Mouse (Mus musculus) spleen, adult 12 weeks (tissue): ENCODE results near the gene S1pr4.

Experiments
- DNase-seq: peaks from one replicate; pipeline ENCODE4 v3.0.0; 2022; ENCODE audit warnings: low spot score

Gene S1pr4

GRCm38 (mm10) chr10:81493601-81494220 is 6.2 kb downstream of the S1pr4 start:
- DNase-seq, result no peak

- DNase-seq, result no peak
Observed at GRCm38 (mm10) chr10:81492606-81493240, 7.2 kb downstream of the S1pr4 start.

GRCm38 (mm10) chr10:81491018-81491417 is 8.9 kb downstream of the S1pr4 start:
- no peak for DNase-seq

GRCm38 (mm10) chr10:81489941-81490340 is 10.0 kb downstream of the S1pr4 start:
- no peak for DNase-seq

GRCm38 (mm10) chr10:81488081-81488480 is 11.9 kb downstream of the S1pr4 start:
- DNase-seq, result no peak

GRCm38 (mm10) chr10:81486496-81486895 is 13.4 kb downstream of the S1pr4 start:
- no peak for DNase-seq

- no peak for DNase-seq
Observed at GRCm38 (mm10) chr10:81485479-81486018, 14.4 kb downstream of the S1pr4 start.

GRCm38 (mm10) chr10:81485060-81485449 is 14.9 kb downstream of the S1pr4 start:
- DNase-seq, result no peak

GRCm38 (mm10) chr10:81484441-81485059 is 15.4 kb downstream of the S1pr4 start:
- DNase-seq, result no peak

- no peak for DNase-seq
Observed at GRCm38 (mm10) chr10:81483983-81484382, 15.9 kb downstream of the S1pr4 start.

- peak; percentile 57 for DNase-seq
Observed at GRCm38 (mm10) chr10:81482533-81482889, 17.4 kb downstream of the S1pr4 start, which contains the start of gene Celf5. Gene Celf5, minus strand, starts transcription at chr10:81482709.

- no peak for DNase-seq
Observed at GRCm38 (mm10) chr10:81481605-81482532, 18.1 kb downstream of the S1pr4 start.

GRCm38 (mm10) chr10:81474461-81474860 is 25.5 kb downstream of the S1pr4 start:
- no peak for DNase-seq

- no peak for DNase-seq
Observed at GRCm38 (mm10) chr10:81473003-81473451, 26.9 kb downstream of the S1pr4 start.

GRCm38 (mm10) chr10:81472403-81473002 is 27.4 kb downstream of the S1pr4 start:
- no peak for DNase-seq

- no peak for DNase-seq
Observed at GRCm38 (mm10) chr10:81470454-81470853, 29.5 kb downstream of the S1pr4 start.

- no peak for DNase-seq
Observed at GRCm38 (mm10) chr10:81469253-81469652, 30.7 kb downstream of the S1pr4 start.

GRCm38 (mm10) chr10:81467670-81468235 is 32.2 kb downstream of the S1pr4 start:
- no peak for DNase-seq

- no peak for DNase-seq
Observed at GRCm38 (mm10) chr10:81466881-81467280, 33.1 kb downstream of the S1pr4 start.

- no peak for DNase-seq
Observed at GRCm38 (mm10) chr10:81466066-81466465, 33.9 kb downstream of the S1pr4 start.

- no peak for DNase-seq
Observed at GRCm38 (mm10) chr10:81465265-81465645, 34.7 kb downstream of the S1pr4 start.
